Mouse (Mus musculus): ENCODE measurements at regions not wholly inside any gene's neighbourhood (a gene's known extent, or its start where the extent isn't known, plus 50 kb on each side); places are given as distances from the start of the nearest gene placed in this dataset.
A peak's percentile ranks its signal among the peaks of the same experiment; 100 is the strongest.

GRCm38 (mm10) chr1:159034952-159035351 lies 54.7 kb upstream of the Pappa2 start:
- peak in 1 of 2 experiments; percentile 2 for DNase-seq (ENCODE audit: low spot score in 2 of 2)

- DNase-seq (ENCODE audit: low spot score in 2 of 2) = no peak
Measured at GRCm38 (mm10) chr1:159036371-159036770, 56.1 kb upstream of the Pappa2 start.

- DNase-seq (ENCODE audit: low spot score in 2 of 2) = no peak
Measured at GRCm38 (mm10) chr1:159045870-159046385, 65.6 kb upstream of the Pappa2 start.

- DNase-seq (ENCODE audit: low spot score in 2 of 2) = no peak
Measured at GRCm38 (mm10) chr1:159065024-159065423, 84.7 kb upstream of the Pappa2 start.

GRCm38 (mm10) chr1:159099205-159099604 lies 118.9 kb upstream of the Pappa2 start:
- DNase-seq (ENCODE audit: low spot score in 2 of 2) = no peak

DNA sequence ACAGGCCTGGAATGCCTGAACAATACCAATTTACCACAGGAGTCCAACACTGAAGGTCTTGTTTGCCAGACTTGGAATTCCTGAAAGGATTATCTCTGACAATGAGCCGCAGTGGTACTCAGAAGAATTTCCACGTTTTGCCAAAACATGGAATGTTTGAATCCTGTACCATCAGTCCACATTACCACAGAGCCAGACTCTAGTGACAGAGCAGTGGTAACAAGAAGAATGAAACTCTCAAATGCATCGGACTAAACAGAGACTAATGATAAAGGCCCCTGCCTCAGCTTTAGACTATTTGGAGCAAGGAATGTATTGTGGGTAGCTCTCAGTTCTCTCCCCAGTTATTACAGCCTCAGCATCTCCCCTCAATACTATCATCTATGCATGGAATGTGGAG lies 109.9 kb upstream of the Cop1 start:
- DNase-seq (ENCODE audit: low spot score in 2 of 2) = no peak

DNA sequence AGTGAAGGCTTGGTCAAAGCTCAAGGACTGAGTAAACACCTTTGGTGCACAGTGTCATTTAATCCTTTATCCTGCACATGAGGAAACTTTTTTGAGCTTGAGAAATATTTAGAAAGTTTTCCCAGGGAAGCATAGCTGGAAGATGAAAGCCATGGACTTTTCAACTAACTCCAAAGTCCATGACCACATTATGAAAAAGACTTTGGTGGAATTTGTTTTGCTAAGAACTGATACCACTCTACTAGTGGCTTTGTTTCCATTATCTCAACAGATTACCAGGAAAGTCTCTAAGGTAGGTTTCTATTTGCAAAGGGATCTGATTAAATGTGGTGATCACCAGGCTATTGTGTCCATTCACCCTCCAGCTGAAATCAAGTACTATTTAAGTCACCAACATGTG lies 107.2 kb upstream of the Cop1 start:
- no peak for DNase-seq (ENCODE audit: low spot score in 2 of 2)

DNA sequence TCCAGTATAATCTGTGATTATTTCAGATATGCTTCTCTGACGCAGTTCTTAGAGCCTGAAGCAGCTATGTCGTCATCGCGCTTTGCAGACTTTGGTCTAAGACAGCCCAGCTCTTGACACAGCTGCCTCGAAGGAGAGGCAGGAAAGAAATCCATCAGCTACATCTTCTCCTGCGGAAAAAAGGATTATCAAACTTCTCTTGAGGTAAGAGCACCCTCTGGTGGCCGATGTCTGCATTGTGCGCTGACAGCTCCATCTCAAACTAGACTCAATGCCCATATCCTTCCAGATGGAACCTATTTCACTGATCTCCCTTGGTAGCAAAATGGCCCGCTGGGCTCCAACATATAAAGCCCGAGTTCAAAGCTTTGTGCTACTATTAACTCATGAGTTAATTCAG lies 96.8 kb upstream of the Cop1 start:
- DNase-seq (ENCODE audit: low spot score in 2 of 2) = peak; percentile 29 to 61

DNA sequence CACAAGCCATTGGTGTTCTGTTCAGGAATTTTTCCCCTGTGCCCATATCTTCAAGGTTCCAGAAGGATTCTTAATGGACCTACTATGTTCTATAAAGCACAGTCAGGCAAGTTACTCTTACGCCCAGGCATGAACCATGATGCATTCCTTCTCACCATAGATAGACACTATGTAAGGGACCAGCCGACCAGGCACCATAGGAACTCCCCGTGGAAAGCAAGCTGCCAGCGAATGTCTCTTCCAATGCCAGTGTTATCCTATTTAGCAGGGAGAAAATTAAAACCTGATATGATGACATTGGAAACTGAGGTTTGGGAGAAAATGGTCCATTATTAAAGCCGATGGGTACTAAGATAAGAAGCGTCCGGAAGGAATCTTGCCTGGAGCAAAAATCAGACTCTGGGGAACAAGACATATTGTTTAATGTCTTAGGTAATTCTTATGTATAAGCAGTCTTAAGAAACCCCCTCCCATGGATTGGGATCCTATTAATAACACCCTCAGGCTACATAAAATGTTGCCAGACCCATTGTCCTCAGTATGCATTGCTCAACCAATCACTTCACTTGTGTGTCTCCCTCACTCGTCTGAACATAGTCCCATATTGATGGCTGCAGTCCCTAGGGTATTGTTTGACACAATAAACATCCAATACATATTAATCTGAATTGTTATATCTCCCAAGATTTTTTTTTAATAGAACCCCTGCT lies 84.2 kb upstream of the Cop1 start:
- no peak for DNase-seq (ENCODE audit: low spot score in 2 of 2)

DNA sequence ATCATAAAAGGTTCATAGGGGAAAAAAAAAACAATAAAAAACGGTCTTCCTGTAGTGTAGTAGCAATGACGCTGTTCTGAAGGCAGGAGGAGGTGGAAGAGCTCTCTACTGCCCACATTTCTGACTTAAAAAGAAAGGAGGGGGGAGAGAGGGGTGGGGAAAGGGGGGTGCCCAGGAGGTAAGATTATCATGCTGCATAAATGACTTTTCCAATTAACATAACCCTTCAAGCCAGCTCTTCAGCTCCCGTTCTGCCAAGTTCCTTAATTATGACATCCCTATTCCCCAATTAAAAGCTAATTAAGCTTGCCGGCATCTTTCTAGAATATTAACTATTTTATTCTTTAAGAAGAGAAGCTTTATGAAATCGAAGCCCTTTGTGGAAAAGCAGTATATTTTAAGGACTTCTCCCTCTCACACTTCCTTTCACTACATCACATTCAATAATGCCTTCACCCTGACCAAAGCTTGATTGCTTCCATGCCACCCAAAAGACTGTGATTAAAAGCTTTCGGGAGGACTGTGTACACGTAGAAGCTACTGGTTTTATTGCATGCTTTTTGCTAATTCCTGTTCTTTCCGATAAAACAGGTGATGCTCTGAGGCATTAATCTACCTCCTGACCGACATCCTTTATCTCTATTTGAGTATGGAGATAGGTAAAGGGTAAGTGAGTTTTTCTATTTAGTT lies 83.5 kb upstream of the Cop1 start:
- DNase-seq (ENCODE audit: low spot score in 2 of 2) = no peak

DNA sequence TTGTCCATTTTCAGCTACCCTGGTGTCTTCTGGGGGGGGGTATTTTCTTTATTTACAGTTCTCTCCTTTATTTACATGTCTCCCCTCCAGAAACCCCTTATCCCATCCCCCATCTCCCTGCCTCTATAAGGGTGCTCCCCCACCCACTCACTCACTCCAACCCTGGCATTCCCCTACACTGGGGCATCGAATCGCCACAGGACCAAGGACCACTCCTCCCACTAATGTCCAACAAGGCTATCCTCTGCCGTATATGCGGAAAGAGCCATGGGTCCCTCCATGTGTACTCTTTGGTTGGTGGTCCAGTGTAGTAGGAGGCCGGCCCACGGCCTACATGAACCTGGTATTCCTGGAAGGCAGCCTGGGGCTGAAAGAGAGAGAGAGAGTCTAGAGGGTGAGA lies 82.9 kb upstream of the Cop1 start:
- no peak for DNase-seq (ENCODE audit: low spot score in 2 of 2)

- no peak for DNase-seq (ENCODE audit: low spot score in 2 of 2)
Measured at GRCm38 (mm10) chr1:159149721-159150120, 82.4 kb upstream of the Cop1 start.

DNA sequence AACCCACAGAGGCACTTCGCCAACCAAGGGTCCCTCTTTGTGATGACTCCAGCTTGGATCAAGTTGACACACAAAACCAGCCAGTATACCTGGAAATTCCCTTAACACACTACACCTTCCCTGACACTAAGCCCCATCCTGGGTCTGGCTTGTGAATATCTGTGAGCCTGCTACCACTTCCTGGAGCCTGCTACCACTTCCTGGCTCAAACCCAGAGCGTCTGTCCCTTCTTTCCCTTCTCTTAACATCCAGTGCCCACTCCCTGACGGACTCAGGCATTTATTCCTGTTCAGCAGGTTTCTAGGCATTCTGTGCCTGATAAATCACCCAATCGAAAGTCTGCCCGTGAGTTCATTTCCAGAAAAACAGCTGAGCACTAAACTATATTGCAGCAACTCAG lies 81.8 kb upstream of the Cop1 start:
- DNase-seq (ENCODE audit: low spot score in 2 of 2) = no peak

DNA sequence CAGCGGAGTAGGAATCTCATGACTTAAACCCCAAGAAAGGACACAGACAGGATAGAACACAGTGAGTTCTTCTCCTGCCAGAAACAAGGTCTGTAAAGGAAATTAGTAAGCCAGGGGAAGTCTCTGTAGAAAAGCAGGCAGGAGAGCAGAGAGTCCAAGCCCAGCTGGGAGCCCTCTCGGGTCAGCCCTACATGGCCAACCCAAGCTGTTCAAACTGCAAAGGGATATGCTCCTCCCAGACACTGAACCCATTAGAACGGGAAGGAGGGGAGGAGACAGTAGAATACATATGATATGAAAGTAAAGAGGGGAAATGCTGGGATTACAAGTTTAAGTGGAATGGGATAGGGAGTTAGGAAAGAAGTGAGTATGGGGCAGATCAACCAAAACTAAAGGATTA lies 75.7 kb upstream of the Cop1 start:
- no peak for DNase-seq (ENCODE audit: low spot score in 2 of 2)

GRCm38 (mm10) chr1:159160035-159160960 lies 71.8 kb upstream of the Cop1 start:
- no peak for DNase-seq (ENCODE audit: low spot score in 2 of 2)

DNA sequence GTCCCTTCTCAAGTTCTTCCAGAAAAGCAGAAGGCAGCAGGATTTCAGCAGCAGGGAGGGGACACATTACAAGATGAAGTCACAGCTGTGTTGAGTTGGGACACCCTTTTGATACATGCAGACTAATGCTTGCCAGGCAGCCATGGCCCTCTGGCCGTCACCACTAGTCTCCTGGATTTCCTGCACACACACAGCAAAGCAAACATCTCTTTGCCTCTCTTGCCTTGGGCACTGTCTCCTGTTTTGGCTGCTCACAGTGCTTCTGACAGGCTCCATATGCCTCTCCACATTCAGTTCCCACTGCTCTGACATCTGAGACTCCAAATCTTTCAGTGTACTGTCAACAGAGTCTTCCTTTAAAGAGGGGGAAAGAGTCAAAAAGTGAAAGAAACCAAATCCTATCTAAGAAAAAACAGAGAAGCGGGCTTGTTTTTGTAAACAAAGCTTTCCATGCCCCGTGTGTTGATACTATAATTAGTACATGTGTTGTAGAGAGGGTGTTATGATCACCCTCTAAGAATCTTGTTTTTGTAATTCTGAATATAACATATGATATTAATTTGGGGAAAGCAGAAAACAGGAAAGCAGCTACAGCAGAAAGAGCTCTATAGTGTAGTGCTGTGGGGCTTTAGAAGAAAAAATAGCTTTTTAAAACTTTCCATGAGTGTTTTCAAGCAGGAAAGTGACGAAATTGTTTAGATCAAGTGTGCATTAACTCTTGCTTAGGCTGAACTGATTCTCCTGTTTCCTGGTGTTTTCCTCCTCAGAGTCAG lies 68.8 kb upstream of the Cop1 start:
- DNase-seq (ENCODE audit: low spot score in 2 of 2) = peak in 1 of 2 experiments; percentile 4

DNA sequence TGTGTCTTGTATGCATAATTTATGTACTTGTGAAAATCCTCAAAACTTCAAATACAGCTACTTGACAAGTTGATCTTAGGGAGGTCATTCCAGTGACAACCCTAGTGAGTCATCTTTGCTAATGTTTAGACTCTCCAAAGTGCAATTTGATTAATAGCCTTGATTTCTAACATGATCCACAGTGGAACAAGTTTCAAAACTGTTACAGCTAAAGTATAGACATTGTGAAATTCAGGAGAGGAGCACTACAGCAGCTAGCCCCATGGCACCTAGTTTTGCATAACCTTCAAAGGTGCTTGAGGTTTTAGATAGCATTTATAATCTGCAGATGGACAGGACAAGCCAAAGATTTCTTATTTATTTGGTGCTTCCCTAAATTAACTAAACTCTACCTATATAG lies 50.1 kb upstream of the Cop1 start:
- no peak for DNase-seq (ENCODE audit: low spot score in 2 of 2)

Data from urinary bladder, adult 18-20 months (tissue).